Mouse (Mus musculus): ENCODE measurements at regions not wholly inside any gene's neighbourhood (a gene's known extent, or its start where the extent isn't known, plus 50 kb on each side); places are given as distances from the start of the nearest gene placed in this dataset.

DNA sequence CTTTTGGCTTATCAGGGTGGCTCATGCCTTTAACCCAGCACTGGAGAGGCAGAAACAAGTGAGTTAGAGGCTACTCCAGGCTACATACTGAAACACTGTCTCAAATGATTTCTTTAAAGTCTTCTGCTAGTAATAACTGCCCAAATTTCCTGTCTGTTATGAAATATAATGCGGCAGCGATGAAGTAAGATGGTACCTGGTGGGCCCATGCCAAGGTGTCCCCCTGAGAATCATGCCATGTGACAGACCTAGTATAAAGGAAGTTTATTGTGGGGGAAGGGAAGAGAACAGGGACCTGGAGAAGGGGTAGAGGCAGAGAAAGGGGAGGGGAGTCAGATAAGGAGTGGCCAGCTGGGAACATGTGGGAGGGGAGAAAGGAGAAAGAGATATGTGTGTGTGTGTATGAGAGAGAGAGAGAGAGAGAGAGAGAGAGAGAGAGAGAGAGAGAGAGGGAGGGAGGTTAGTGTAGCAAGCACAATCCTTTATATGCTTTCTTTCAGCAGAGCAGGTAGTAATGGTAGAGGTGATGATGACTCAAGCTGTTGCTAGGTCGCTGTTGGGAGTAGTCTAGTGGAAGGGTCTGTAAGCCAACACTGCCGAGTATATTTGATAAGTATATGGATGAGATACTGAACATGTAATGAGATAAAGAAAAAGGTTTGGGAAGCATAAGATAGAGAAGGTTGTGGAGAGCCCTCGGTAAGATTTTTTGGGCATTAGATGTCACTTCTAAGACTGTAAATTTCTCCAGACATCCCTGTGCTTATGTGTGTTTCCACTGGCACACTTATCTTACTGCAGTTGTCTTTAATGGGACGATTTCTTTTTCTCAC lies 71.1 kb upstream of the Dph5 start:
- no peak for DNase-seq (ENCODE audit: low read depth, low spot score)

GRCm38 (mm10) chr3:115817771-115818170 lies 69.9 kb upstream of the Dph5 start:
- no peak for DNase-seq (ENCODE audit: low read depth, low spot score)

DNA sequence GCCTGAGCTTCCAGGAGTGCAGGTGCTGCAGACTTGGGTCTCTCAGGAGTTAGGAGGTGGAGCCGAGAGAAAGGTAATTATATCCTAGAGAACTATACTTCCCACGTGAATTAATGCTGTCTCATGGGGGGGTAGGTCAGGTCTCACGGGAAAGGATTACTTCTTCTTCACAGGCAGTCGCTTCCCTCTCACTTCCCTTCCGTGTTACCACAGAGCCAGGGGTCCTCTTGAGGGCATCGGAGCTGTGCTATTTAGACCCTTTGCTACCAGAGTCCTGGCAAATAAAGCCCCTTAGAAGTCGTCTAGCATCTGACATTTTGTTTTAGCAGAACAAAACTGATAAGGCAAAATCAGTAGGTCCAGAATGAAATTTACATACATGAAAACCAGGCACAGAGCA lies 68.9 kb upstream of the Dph5 start:
- no peak for DNase-seq (ENCODE audit: low read depth, low spot score)

DNA sequence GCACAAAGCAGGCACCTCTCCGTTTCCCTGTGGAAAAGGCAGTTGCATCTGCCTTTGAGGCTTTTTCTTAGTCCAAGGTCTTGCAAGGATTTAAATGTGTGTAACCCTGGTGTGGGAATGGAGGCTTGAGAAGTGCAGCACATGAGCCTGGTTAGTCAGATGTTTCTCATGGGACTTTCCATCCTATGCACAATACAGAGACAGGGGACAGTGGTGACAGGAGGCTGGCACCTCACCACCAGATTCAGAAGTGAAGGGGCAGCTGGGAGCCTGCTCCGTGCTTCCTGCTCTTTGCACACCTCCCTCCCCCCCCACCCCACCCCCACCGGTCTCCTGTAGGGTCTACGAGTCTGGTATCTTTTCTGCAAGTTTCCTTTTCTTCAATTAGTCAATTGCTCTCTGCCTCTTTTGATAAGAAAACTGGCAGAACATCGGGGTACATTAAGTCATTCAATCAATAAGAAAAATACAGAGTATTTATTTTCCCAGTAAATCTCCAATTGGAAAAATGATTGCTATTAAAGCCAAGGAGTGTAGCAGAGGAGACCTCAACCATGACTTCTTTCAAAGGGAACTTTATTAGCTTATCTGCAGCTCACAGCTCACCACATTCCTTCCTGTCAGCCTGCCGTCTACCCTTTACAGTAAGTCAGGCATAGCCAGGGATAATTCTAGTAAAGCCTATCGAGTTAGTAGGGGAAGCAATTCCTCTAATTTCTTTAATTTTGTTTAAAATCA lies 68.1 kb upstream of the Dph5 start:
- no peak for DNase-seq (ENCODE audit: low read depth, low spot score)

- DNase-seq (ENCODE audit: low read depth, low spot score): no peak
These were observed 67.5 kb upstream of the Dph5 start for GRCm38 (mm10) chr3:115820139-115820481.

DNA sequence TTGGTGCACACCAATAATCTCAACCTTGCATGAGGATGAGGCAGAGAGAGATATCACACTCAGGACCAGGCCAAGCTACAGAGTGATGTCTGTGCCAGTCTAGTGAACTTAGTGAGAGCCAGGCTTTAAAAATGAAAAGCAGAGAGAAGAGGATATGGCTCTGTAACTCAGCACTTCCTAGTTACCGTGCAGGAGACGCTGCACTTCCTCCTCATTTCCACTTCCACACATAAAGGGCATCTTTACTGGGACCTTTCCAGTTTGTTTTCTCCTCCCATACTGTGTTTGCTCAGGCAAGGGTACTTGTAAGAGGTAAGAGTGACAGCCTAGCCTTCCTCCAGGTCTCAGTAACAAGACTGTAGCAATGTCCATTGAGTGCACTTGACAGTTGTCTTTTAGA lies 66.0 kb upstream of the Dph5 start:
- DNase-seq (ENCODE audit: low read depth, low spot score): no peak

DNA sequence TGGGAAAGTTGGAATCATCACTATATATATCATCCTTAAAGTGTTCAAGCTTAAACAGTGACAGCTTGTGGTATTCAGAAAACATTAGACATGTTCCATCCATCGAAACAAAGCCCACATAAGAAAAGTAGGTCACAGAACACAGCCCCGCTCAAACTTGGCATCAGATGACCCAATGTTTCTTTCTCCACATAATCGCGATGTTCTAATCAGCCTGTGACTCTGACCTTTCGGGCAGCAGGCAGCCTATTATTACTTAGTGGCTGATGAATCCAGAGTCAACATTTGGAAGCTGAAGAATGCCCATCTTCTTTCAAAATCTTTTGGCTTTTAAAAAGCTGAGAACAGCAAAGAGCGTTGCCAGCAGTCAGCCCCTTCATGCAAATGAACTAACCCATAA lies 65.1 kb upstream of the Dph5 start:
- DNase-seq (ENCODE audit: low read depth, low spot score): no peak

- no peak for DNase-seq (ENCODE audit: low read depth, low spot score)
These were observed 63.9 kb upstream of the Dph5 start for GRCm38 (mm10) chr3:115823741-115824140.

- DNase-seq (ENCODE audit: low read depth, low spot score): no peak
These were observed 62.8 kb upstream of the Dph5 start for GRCm38 (mm10) chr3:115824792-115825191.

- DNase-seq (ENCODE audit: low read depth, low spot score): no peak
These were observed 52.3 kb upstream of the Dph5 start for GRCm38 (mm10) chr3:115835381-115835780.

GRCm38 (mm10) chr3:115837617-115838216 lies 49.9 kb upstream of the Dph5 start:
- peak; percentile 50 for DNase-seq (ENCODE audit: low read depth, low spot score)

Measured in ZHBTc4 (cell line).